Mouse (Mus musculus): ENCODE measurements around the gene Etnk2. TPM values are rescaled to one million over a fixed set of nuclear protein-coding genes. Genes with fewer than 3 reads are reported as not detected.

Etnk2 gene
- polyA plus RNA-seq, 1 experiment from 2014 or later, result 4.4 TPM

GRCm38 (mm10) chr1:133408321-133408720 is 44.9 kb downstream of the Etnk2 start:
- H3K4me1 ChIP-seq (replicated peaks; ENCODE audit: insufficient read depth, low read length), result peaks cover 42% of the 10 kb centered on the region
- whole genome bisulfite sequencing, result 38% methylated on average over 9 of the region's 9 CpGs

GRCm38 (mm10) chr1:133408880-133409516 is 45.6 kb downstream of the Etnk2 start:
- Histone ChIP-seq H3K27ac (no peak overlapping the region), H3K4me3 (replicated peaks; ENCODE audit: low read depth, low read length) (no peak overlapping the region), H3K4me2 (ENCODE audit: low read length) (0 out of 2 replicates have a peak overlapping the region, but pooled peaks have one; percentile 5), H3K9ac (ENCODE audit: low read depth, low read length) (no peak overlapping the region), H3K36me3 (ENCODE audit: insufficient read depth, low read length) (no peaks in the 10 kb centered on the region), H3K4me1 (replicated peaks; ENCODE audit: insufficient read depth, low read length) (peaks cover 49% of the 10 kb centered on the region), H3K9me3 (replicated peaks; ENCODE audit: low read length) (no peaks in the 10 kb centered on the region), H3K27me3 (ENCODE audit: insufficient read depth, low read length) (no peaks in the 10 kb centered on the region)
- no peak for TF ChIP-seq CTCF (IDR thresholded peaks at IDR 0.05; ENCODE audit: low read depth)
- WGBS, result 23% methylated on average over 6 of the region's 6 CpGs
- ATAC-seq (replicated peaks; ENCODE audit: low FRiP score, low read depth) (no peak), DNase-seq (ENCODE audit: low spot score) (no peak)

More at GRCm38 (mm10) chr1:133408321-133408720, 44.9 kb downstream of the Etnk2 start:
- Histone ChIP-seq H3K4me2 (ENCODE audit: low read length) (no peak overlapping the region), H3K36me3 (ENCODE audit: insufficient read depth, low read length) (no peaks in the 10 kb centered on the region), H3K27ac (peak overlapping the region; percentile 65), H3K4me3 (replicated peaks; ENCODE audit: low read depth, low read length) (no peak overlapping the region), H3K9me3 (replicated peaks; ENCODE audit: low read length) (no peaks in the 10 kb centered on the region), H3K27me3 (ENCODE audit: insufficient read depth, low read length) (no peaks in the 10 kb centered on the region), H3K9ac (ENCODE audit: low read depth, low read length) (0 out of 2 replicates have a peak overlapping the region, but pooled peaks have one; percentile 1)
- no peak for DNase-seq (ENCODE audit: low spot score)
- TF ChIP-seq CTCF (IDR thresholded peaks at IDR 0.05; ENCODE audit: low read depth), result no peak
- ATAC-seq (replicated peaks; ENCODE audit: low FRiP score, low read depth), result no peak

- no peak overlapping the region for H3K4me2 ChIP-seq (ENCODE audit: low read length)
- no peak for ATAC-seq (replicated peaks; ENCODE audit: low FRiP score, low read depth)
- H3K27ac ChIP-seq, result no peak overlapping the region
- H3K36me3 ChIP-seq (ENCODE audit: insufficient read depth, low read length), result no peaks in the 10 kb centered on the region
- 62% methylated on average over 9 of the region's 9 CpGs for WGBS
- peaks cover 53% of the 10 kb centered on the region for H3K4me1 ChIP-seq (replicated peaks; ENCODE audit: insufficient read depth, low read length)
- no peak overlapping the region for H3K9ac ChIP-seq (ENCODE audit: low read depth, low read length)
- no peak for TF ChIP-seq CTCF (IDR thresholded peaks at IDR 0.05; ENCODE audit: low read depth)
- no peak overlapping the region for H3K4me3 ChIP-seq (replicated peaks; ENCODE audit: low read depth, low read length)
- no peaks in the 10 kb centered on the region for H3K27me3 ChIP-seq (ENCODE audit: insufficient read depth, low read length)
- DNase-seq (ENCODE audit: low spot score), result no peak
- no peaks in the 10 kb centered on the region for H3K9me3 ChIP-seq (replicated peaks; ENCODE audit: low read length)
Measured at GRCm38 (mm10) chr1:133409786-133410185, 46.4 kb downstream of the Etnk2 start.

- Histone ChIP-seq H3K27ac (no peak overlapping the region), H3K4me2 (ENCODE audit: low read length) (no peak overlapping the region), H3K36me3 (ENCODE audit: insufficient read depth, low read length) (no peaks in the 10 kb centered on the region), H3K4me3 (replicated peaks; ENCODE audit: low read depth, low read length) (no peak overlapping the region), H3K4me1 (replicated peaks; ENCODE audit: insufficient read depth, low read length) (peaks cover 57% of the 10 kb centered on the region), H3K9me3 (replicated peaks; ENCODE audit: low read length) (no peaks in the 10 kb centered on the region), H3K27me3 (ENCODE audit: insufficient read depth, low read length) (no peaks in the 10 kb centered on the region), H3K9ac (ENCODE audit: low read depth, low read length) (no peak overlapping the region)
- WGBS, result 76% methylated on average over 8 of the region's 8 CpGs
- TF ChIP-seq CTCF (IDR thresholded peaks at IDR 0.05; ENCODE audit: low read depth), result no peak
- DNase-seq (ENCODE audit: low spot score) (no peak), ATAC-seq (replicated peaks; ENCODE audit: low FRiP score, low read depth) (no peak)
Measured at GRCm38 (mm10) chr1:133411506-133412147, 48.3 kb downstream of the Etnk2 start.

GRCm38 (mm10) chr1:133412941-133413340 is 49.6 kb downstream of the Etnk2 start:
- 20% methylated on average over 9 of the region's 9 CpGs for WGBS
- H3K27me3 ChIP-seq (ENCODE audit: insufficient read depth, low read length), result no peaks in the 10 kb centered on the region
- DNase-seq (ENCODE audit: low spot score), result peak; percentile 91
- no peak overlapping the region for H3K4me3 ChIP-seq (replicated peaks; ENCODE audit: low read depth, low read length)
- no peaks in the 10 kb centered on the region for H3K9me3 ChIP-seq (replicated peaks; ENCODE audit: low read length)
- no peak for TF ChIP-seq CTCF (IDR thresholded peaks at IDR 0.05; ENCODE audit: low read depth)
- H3K36me3 ChIP-seq (ENCODE audit: insufficient read depth, low read length), result no peaks in the 10 kb centered on the region
- H3K4me2 ChIP-seq (ENCODE audit: low read length), result no peak overlapping the region
- H3K9ac ChIP-seq (ENCODE audit: low read depth, low read length), result no peak overlapping the region
- H3K4me1 ChIP-seq (replicated peaks; ENCODE audit: insufficient read depth, low read length), result peaks cover 64% of the 10 kb centered on the region
- ATAC-seq (replicated peaks; ENCODE audit: low FRiP score, low read depth), result no peak
- peak overlapping the region; percentile 78 for H3K27ac ChIP-seq

DNA sequence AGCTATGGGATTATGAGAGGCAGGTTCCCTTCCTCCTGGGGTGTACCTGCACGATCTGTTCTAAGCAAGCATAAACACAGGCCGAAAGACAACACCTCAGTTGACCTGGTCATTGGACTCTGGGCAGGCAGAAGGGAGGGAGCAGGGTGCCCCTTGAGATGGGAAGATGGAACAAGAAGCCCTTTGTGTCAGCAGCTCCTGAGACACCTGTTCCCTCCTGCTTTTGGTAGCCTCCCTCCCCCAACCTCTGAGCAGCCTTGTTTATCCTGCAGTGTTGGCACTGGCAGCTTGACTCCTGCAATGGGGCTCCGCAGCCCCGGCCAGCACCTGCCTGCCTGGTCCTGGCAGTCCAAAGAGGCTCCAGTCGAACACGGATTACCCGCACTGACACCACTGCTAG is 51.7 kb downstream of the Etnk2 start:
- Histone ChIP-seq H3K9me3 (replicated peaks; ENCODE audit: low read length) (no peaks in the 10 kb centered on the region), H3K9ac (ENCODE audit: low read depth, low read length) (no peak overlapping the region), H3K36me3 (ENCODE audit: insufficient read depth, low read length) (no peaks in the 10 kb centered on the region), H3K4me3 (replicated peaks; ENCODE audit: low read depth, low read length) (no peak overlapping the region), H3K4me1 (replicated peaks; ENCODE audit: insufficient read depth, low read length) (peaks cover 59% of the 10 kb centered on the region), H3K27ac (peak overlapping the region; percentile 86), H3K4me2 (ENCODE audit: low read length) (no peak overlapping the region), H3K27me3 (ENCODE audit: insufficient read depth, low read length) (no peaks in the 10 kb centered on the region)
- peak; percentile 26; the same call in 1 of the 2 replicates for ATAC-seq (replicated peaks; ENCODE audit: low FRiP score, low read depth)
- 43% methylated on average over 7 of the region's 7 CpGs for WGBS
- peak; percentile 27 for DNase-seq (ENCODE audit: low spot score)
- no peak for TF ChIP-seq CTCF (IDR thresholded peaks at IDR 0.05; ENCODE audit: low read depth)

Measured in kidney, postnatal 0 days (tissue).